Mouse (Mus musculus) adrenal gland, postnatal 10 days (tissue): Measurements from ENCODE around the gene Zfp652. TPM values are rescaled to one million over a fixed set of nuclear protein-coding genes. Genes with fewer than 3 reads are reported as not detected.
A peak's percentile ranks its signal among the peaks of the same experiment; 100 is the strongest.

ENCODE experiments used
- DNase-seq: peaks from one replicate; pipeline ENCODE4 v3.0.0; 2021; ENCODE audit warnings: mixed read lengths
- total RNA-seq, 2 experiments: library from RNA; stranded (reverse); gene quantifications; 2 replicates each; pipeline ENCODE4 v1.2.3; 2021

The Zfp652 gene
- total RNA-seq, 2 experiments from 2014 or later, result 42.8 to 46.6 TPM

- DNase-seq, result no peak
Observed at GRCm38 (mm10) chr11:95768244-95768643, 55.8 kb downstream of the Zfp652 start.

- DNase-seq, result no peak
Observed at GRCm38 (mm10) chr11:95769208-95769607, 56.7 kb downstream of the Zfp652 start.

GRCm38 (mm10) chr11:95770720-95771364 is 58.4 kb downstream of the Zfp652 start:
- DNase-seq, result no peak

GRCm38 (mm10) chr11:95771665-95772064 is 59.2 kb downstream of the Zfp652 start:
- DNase-seq, result no peak

- DNase-seq, result no peak
Observed at GRCm38 (mm10) chr11:95773264-95773663, 60.8 kb downstream of the Zfp652 start.

- DNase-seq, result peak; percentile 86
Observed at GRCm38 (mm10) chr11:95777323-95778297, 65.1 kb downstream of the Zfp652 start.

GRCm38 (mm10) chr11:95778831-95779251 is 66.4 kb downstream of the Zfp652 start:
- peak; percentile 75 for DNase-seq

GRCm38 (mm10) chr11:95779366-95779765 is 66.9 kb downstream of the Zfp652 start:
- DNase-seq, result no peak

- no peak for DNase-seq
Observed at GRCm38 (mm10) chr11:95780480-95780879, 68.0 kb downstream of the Zfp652 start.

GRCm38 (mm10) chr11:95781557-95781956 is 69.1 kb downstream of the Zfp652 start:
- no peak for DNase-seq

- no peak for DNase-seq
Observed at GRCm38 (mm10) chr11:95783457-95783856, 71.0 kb downstream of the Zfp652 start.

- no peak for DNase-seq
Observed at GRCm38 (mm10) chr11:95783958-95784357, 71.5 kb downstream of the Zfp652 start.

GRCm38 (mm10) chr11:95785675-95786074 is 73.2 kb downstream of the Zfp652 start:
- DNase-seq, result no peak

GRCm38 (mm10) chr11:95786511-95786910 is 74.0 kb downstream of the Zfp652 start:
- no peak for DNase-seq

- peak; percentile 48 for DNase-seq
Observed at GRCm38 (mm10) chr11:95789451-95789891, 77.0 kb downstream of the Zfp652 start.

GRCm38 (mm10) chr11:95791787-95792186 is 79.3 kb downstream of the Zfp652 start:
- no peak for DNase-seq

- no peak for DNase-seq
Observed at GRCm38 (mm10) chr11:95792950-95793509, 80.6 kb downstream of the Zfp652 start.

GRCm38 (mm10) chr11:95794201-95794600 is 81.7 kb downstream of the Zfp652 start:
- DNase-seq, result no peak

- DNase-seq, result no peak
Observed at GRCm38 (mm10) chr11:95795582-95795981, 83.1 kb downstream of the Zfp652 start.

GRCm38 (mm10) chr11:95805010-95805409 is 92.5 kb downstream of the Zfp652 start:
- no peak for DNase-seq

- DNase-seq, result peak; percentile 79
Observed at GRCm38 (mm10) chr11:95805527-95805926, 93.1 kb downstream of the Zfp652 start.

GRCm38 (mm10) chr11:95807884-95808283 is 95.4 kb downstream of the Zfp652 start:
- DNase-seq, result no peak
